Mouse (Mus musculus) bone marrow macrophage, adult 2 months (primary cell): ENCODE data around the gene D1Ertd622e.

Source experiments
- CTCF ChIP-seq: IDR thresholded peaks from 2 replicates; pipeline ENCODE4 v1.5.1; 2012; ENCODE audit warnings: low read depth, mild to moderate bottlenecking, low read length, moderate library complexity
- POLR2A ChIP-seq: IDR thresholded peaks from 2 replicates; pipeline ENCODE4 v1.6.1; 2012; ENCODE audit warnings: mild to moderate bottlenecking, low read depth, low read length, borderline replicate concordance

DNA sequence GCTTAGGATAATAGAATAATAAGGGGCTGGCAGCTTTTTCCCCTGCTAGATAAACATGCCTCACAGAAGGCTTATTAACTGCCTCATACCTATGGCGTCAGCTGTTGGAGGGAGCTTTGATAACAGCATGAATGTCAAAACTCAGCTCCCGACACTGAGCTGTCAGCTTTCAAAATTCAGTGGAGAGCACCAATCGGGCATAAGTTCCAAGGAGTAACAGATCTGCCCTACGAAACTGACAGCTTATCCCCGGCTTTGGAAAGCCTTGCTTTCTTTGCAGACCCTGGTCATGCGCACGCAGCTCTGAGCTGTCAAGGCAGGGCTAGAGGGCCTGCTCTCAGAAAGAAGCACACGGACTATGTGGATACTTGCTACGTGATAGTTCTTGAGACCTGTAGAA, 91.1 kb downstream of the D1Ertd622e start:
- TF ChIP-seq CTCF (no peak), POLR2A (no peak)
